Mouse (Mus musculus) CH12.LX (cell line): ENCODE data around the gene Calhm1. TPM values are rescaled to one million over a fixed set of nuclear protein-coding genes. Genes with fewer than 3 reads are reported as not detected.
A peak's percentile ranks its signal among the peaks of the same experiment; 100 is the strongest.

ENCODE experiments used
- DNase-seq: peaks from one replicate; pipeline ENCODE4 v3.0.0-alpha.2; 2013; ENCODE audit errors: extremely low read depth
- H3K27ac ChIP-seq: 2 replicates; pipeline ENCODE4 v1.5.1; 2012; ENCODE audit warnings: low read depth, mild to moderate bottlenecking, control low read depth, moderate library complexity; ENCODE audit not compliant: insufficient read depth
- H3K27me3 ChIP-seq: replicated peaks from 2 replicates; pipeline ENCODE3; 2012; ENCODE audit warnings: inconsistent platforms
- H3K36me3 ChIP-seq, 2 experiments: replicated peaks in 1 of 2; 2 replicates each; pipeline versions ENCODE3 to v1.6.1; 2012; ENCODE audit warnings: inconsistent platforms in 1 of 2, low read length in 1 of 2, mild to moderate bottlenecking in 1 of 2, mixed read lengths in 1 of 2, moderate library complexity in 1 of 2; ENCODE audit not compliant: control insufficient read depth in 1 of 2, insufficient read depth in 1 of 2
- H3K4me1 ChIP-seq, 2 experiments: 2 replicates each; pipeline ENCODE4 v1.6.1; 2012; ENCODE audit warnings: inconsistent platforms in 1 of 2, moderate library complexity in 1 of 2; ENCODE audit not compliant: insufficient read depth in 2 of 2, control insufficient read depth in 1 of 2
- H3K4me2 ChIP-seq: 2 replicates; pipeline ENCODE4 v1.6.1; 2012; ENCODE audit warnings: low read depth, mild to moderate bottlenecking, control low read depth; ENCODE audit not compliant: poor library complexity, insufficient read depth, severe bottlenecking
- H3K4me3 ChIP-seq, 3 experiments: fragments of 150-350 bp in 1 of 3; sonication (generic) in 1 of 3; replicated peaks in 1 of 3; 2 replicates each; pipeline versions ENCODE3 to v1.5.1; 2011 to 2012; ENCODE audit warnings: low read depth in 2 of 3, low read length in 2 of 3, mild to moderate bottlenecking in 2 of 3, moderate library complexity in 2 of 3, control low read depth in 1 of 3, improper control_type of control experiment in 1 of 3, inconsistent platforms in 1 of 3, mixed read lengths in 1 of 3; ENCODE audit not compliant: poor library complexity in 1 of 3
- H3K79me2 ChIP-seq: replicated peaks from 2 replicates; pipeline ENCODE4 v1.6.1; 2012; ENCODE audit warnings: mild to moderate bottlenecking, moderate library complexity; ENCODE audit not compliant: control insufficient read depth, poor library complexity, insufficient read depth, severe bottlenecking; ENCODE audit errors: extremely low read depth
- H3K9ac ChIP-seq: 2 replicates; pipeline ENCODE4 v1.6.1; 2012; ENCODE audit warnings: low read depth, mild to moderate bottlenecking, control low read depth, moderate library complexity; ENCODE audit not compliant: insufficient read depth
- H3K9me3 ChIP-seq: replicated peaks from 2 replicates; pipeline ENCODE3; 2012; ENCODE audit warnings: low read length, inconsistent platforms, mixed read lengths
- E2F4 ChIP-seq: IDR thresholded peaks from 2 replicates; pipeline ENCODE4 v1.6.1; 2011; ENCODE audit warnings: low read depth, low read length, improper control_type of control experiment; ENCODE audit not compliant: insufficient replicate concordance
- ETS1 ChIP-seq: conservative IDR thresholded peaks from 2 replicates; pipeline ENCODE4 v1.6.1; 2012; ENCODE audit warnings: low read depth, mild to moderate bottlenecking, inconsistent platforms, low read length, improper control_type of control experiment, moderate library complexity
- JUND ChIP-seq: conservative IDR thresholded peaks from 2 replicates; pipeline ENCODE4 v1.6.1; 2011; ENCODE audit warnings: low read depth, low read length, improper control_type of control experiment
- MAFK ChIP-seq: IDR thresholded peaks from 2 replicates; pipeline ENCODE4 v1.6.1; 2011; ENCODE audit warnings: low read length, improper control_type of control experiment; ENCODE audit not compliant: insufficient replicate concordance
- MAZ ChIP-seq: IDR thresholded peaks from 2 replicates; pipeline ENCODE4 v1.6.1; 2012; ENCODE audit warnings: low read depth, mild to moderate bottlenecking, inconsistent platforms, low read length, improper control_type of control experiment, moderate library complexity
- NRF1 ChIP-seq: IDR thresholded peaks from 2 replicates; pipeline ENCODE4 v1.6.1; 2014; ENCODE audit warnings: low read depth, mild to moderate bottlenecking, inconsistent platforms, low read length, improper control_type of control experiment, moderate library complexity
- PAX5 ChIP-seq: IDR thresholded peaks from 2 replicates; pipeline ENCODE4 v1.6.1; 2012; ENCODE audit warnings: low read length, inconsistent platforms, mixed read lengths
- POLR2A ChIP-seq: IDR thresholded peaks from 2 replicates; pipeline ENCODE4 v1.6.1; 2011; ENCODE audit warnings: low read depth, mild to moderate bottlenecking, improper control_type of control experiment, low read length
- RCOR1 ChIP-seq: conservative IDR thresholded peaks from 2 replicates; pipeline ENCODE4 v1.6.1; 2012; ENCODE audit warnings: low read depth, mild to moderate bottlenecking, inconsistent platforms, low read length, improper control_type of control experiment
- TBP ChIP-seq: conservative IDR thresholded peaks from 2 replicates; pipeline ENCODE4 v1.6.1; 2011; ENCODE audit warnings: low read depth, low read length, improper control_type of control experiment
- TCF12 ChIP-seq: IDR thresholded peaks from 2 replicates; pipeline ENCODE4 v1.6.1; 2014; ENCODE audit warnings: low read depth, mild to moderate bottlenecking, inconsistent platforms, low read length, improper control_type of control experiment
- USF1 ChIP-seq: IDR thresholded peaks from 2 replicates; pipeline ENCODE4 v1.6.1; 2014; ENCODE audit warnings: low read depth, mild to moderate bottlenecking, inconsistent platforms, low read length, improper control_type of control experiment
- ZC3H11A ChIP-seq: IDR thresholded peaks from 2 replicates; pipeline ENCODE4 v1.6.1; 2012; ENCODE audit warnings: low read depth, mild to moderate bottlenecking, inconsistent platforms, low read length, improper control_type of control experiment
- ZNF384 ChIP-seq: IDR thresholded peaks from 2 replicates; pipeline ENCODE4 v1.6.1; 2012; ENCODE audit warnings: low read depth, low read length, improper control_type of control experiment, inconsistent platforms
- dilution Hi-C: fragments of 300-500 bp; cut with MboI; formaldehyde crosslinking; loops from 2 replicates; pipeline ENCODE4 v1.14.3; 2020; ENCODE audit warnings: low sequenced_read_pairs; ENCODE audit not compliant: extremely low pct_unique_long_range_greater_than_20kb, extremely low pct_ligation_motif_present
- in situ Hi-C: fragments of 300-500 bp; cut with MboI; formaldehyde crosslinking; loops from 3 replicates; pipeline ENCODE4 v1.14.3; 2019; ENCODE audit warnings: low sequenced_read_pairs, low pct_ligation_motif_present, low pct_unique_long_range_greater_than_20kb, mixed read lengths
- polyA plus RNA-seq: library from polyadenylated mRNA; unstranded; fragments of >175 nt; gene quantifications from 2 replicates; pipeline ENCODE4 v1.2.1, GENCODE M21; 2012; ENCODE audit warnings: low read depth; ENCODE audit not compliant: insufficient read length
- total RNA-seq, 2 experiments: library from RNA; depleted of rRNA; stranded (reverse); fragments of 300-350 nt in 1 of 2; fragments of >200 nt in 1 of 2; gene quantifications; 2 replicates each; pipeline ENCODE4 v1.2.3; 2012 to 2014

Gene Calhm1
- total and polyA plus RNA-seq, 3 experiments: not detected

GRCm38 (mm10) chr19:47130551-47131125 is 13.4 kb downstream of the Calhm1 start:
- DNase-seq: peak; percentile 39
- peaks cover 69 to 92% of the 10 kb centered on the region in 2 experiments for H3K36me3 ChIP-seq
- dilution Hi-C loops: no loop called here

GRCm38 (mm10) chr19:47128835-47129234 is 15.2 kb downstream of the Calhm1 start:
- no peaks in the 10 kb centered on the region for H3K79me2 ChIP-seq
- H3K9ac ChIP-seq: no peak overlapping the region
- DNase-seq: no peak
- TF ChIP-seq JUND (no peak), E2F4 (no peak), ZNF384 (no peak), USF1 (no peak), ETS1 (no peak), MAZ (no peak), TBP (no peak), ZC3H11A (no peak), TCF12 (no peak), RCOR1 (no peak), PAX5 (no peak), POLR2A (no peak)
- H3K4me3 ChIP-seq: no peak overlapping the region
- no peak overlapping the region for H3K27ac ChIP-seq
- peaks cover 76 to 94% of the 10 kb centered on the region in 2 experiments for H3K36me3 ChIP-seq
- H3K4me2 ChIP-seq: no peak overlapping the region
- dilution Hi-C loops: no loop called here
- no peaks in the 10 kb centered on the region for H3K27me3 ChIP-seq
- H3K9me3 ChIP-seq: no peaks in the 10 kb centered on the region
- peaks cover 15 to 41% of the 10 kb centered on the region in 2 experiments for H3K4me1 ChIP-seq
- in situ Hi-C loops: no loop called here

More at GRCm38 (mm10) chr19:47130551-47131125, 13.4 kb downstream of the Calhm1 start:
- no peak overlapping the region for H3K4me2 ChIP-seq
- H3K9me3 ChIP-seq: no peaks in the 10 kb centered on the region
- no peaks in the 10 kb centered on the region for H3K27me3 ChIP-seq
- no peak overlapping the region for H3K27ac ChIP-seq
- H3K79me2 ChIP-seq: no peaks in the 10 kb centered on the region
- in situ Hi-C loops: loop anchor here (5.0 kb wide), 1 partner anchor 37 kb away; no protein-coding TSS in a partner anchor
- peaks cover 17 to 57% of the 10 kb centered on the region in 2 experiments for H3K4me1 ChIP-seq
- TF ChIP-seq ETS1 (no peak), MAZ (no peak), NRF1 (no peak), POLR2A (peak; percentile 28; the same call in 1 of the 2 replicates), MAFK (no peak)
- TF ChIP-seq, all 38 proteins: peak for 1
- no peak overlapping the region for H3K9ac ChIP-seq
- no peak overlapping the region for H3K4me3 ChIP-seq
